Mouse (Mus musculus) mouse trophoblast stem cell (cell line): ENCODE measurements around the gene Scp2.
"Not testable (repeated sequence)": the region's sequence is repeated elsewhere in the genome, so short reads cannot be mapped to it uniquely, and the experiment has no call there.

Source experiments
- in situ Hi-C, 2 experiments: fragments of 300-500 bp; cut with MseI, MboI; formaldehyde crosslinking; loops; 2 replicates in 1 of 2; 3 replicates in 1 of 2; pipeline ENCODE4 v1.15.1; 2025

The Scp2 gene

GRCm38 (mm10) chr4:108096345-108096744 lies 48.5 kb downstream of the Scp2 start, which contains the start of gene Podn:
Gene Podn, minus strand, starts transcription at chr4:108096445.
- in situ Hi-C loops, result no loop called here

- in situ Hi-C loops, result no loop called here
These were observed 51.9 kb downstream of the Scp2 start for GRCm38 (mm10) chr4:108092741-108093397.

GRCm38 (mm10) chr4:108083993-108084392 lies 60.8 kb downstream of the Scp2 start:
- in situ Hi-C loops, result no loop called here

- in situ Hi-C loops, result no loop called here
These were observed 61.6 kb downstream of the Scp2 start for GRCm38 (mm10) chr4:108083032-108083735.

- in situ Hi-C loops, result no loop called here
These were observed 62.4 kb downstream of the Scp2 start for GRCm38 (mm10) chr4:108082401-108082806.

GRCm38 (mm10) chr4:108080876-108081275 lies 63.9 kb downstream of the Scp2 start:
- in situ Hi-C loops, result no loop called here

GRCm38 (mm10) chr4:108079762-108080161 lies 65.0 kb downstream of the Scp2 start:
- in situ Hi-C loops, result no loop called here

- in situ Hi-C loops, result not testable (repeated sequence)
These were observed 65.6 kb downstream of the Scp2 start for GRCm38 (mm10) chr4:108079191-108079590.

- in situ Hi-C loops, result no loop called here
These were observed 67.4 kb downstream of the Scp2 start for GRCm38 (mm10) chr4:108077224-108077955.

GRCm38 (mm10) chr4:108074204-108074823 lies 70.5 kb downstream of the Scp2 start:
- in situ Hi-C loops, result no loop called here

- in situ Hi-C loops, result no loop called here
These were observed 72.7 kb downstream of the Scp2 start for GRCm38 (mm10) chr4:108072086-108072485.

- in situ Hi-C loops, result no loop called here
These were observed 73.4 kb downstream of the Scp2 start for GRCm38 (mm10) chr4:108071235-108071901.

GRCm38 (mm10) chr4:108070723-108071122 lies 74.1 kb downstream of the Scp2 start:
- in situ Hi-C loops, result no loop called here

GRCm38 (mm10) chr4:108070286-108070685 lies 74.5 kb downstream of the Scp2 start:
- in situ Hi-C loops, result no loop called here

- in situ Hi-C loops, result no loop called here
These were observed 76.7 kb downstream of the Scp2 start for GRCm38 (mm10) chr4:108068081-108068480.

- in situ Hi-C loops, result no loop called here
These were observed 77.5 kb downstream of the Scp2 start for GRCm38 (mm10) chr4:108067261-108067660.

- in situ Hi-C loops, result no loop called here
These were observed 78.2 kb downstream of the Scp2 start for GRCm38 (mm10) chr4:108066569-108066968.

- in situ Hi-C loops, result no loop called here
These were observed 79.5 kb downstream of the Scp2 start for GRCm38 (mm10) chr4:108065176-108065844.

GRCm38 (mm10) chr4:108063616-108064015 lies 81.2 kb downstream of the Scp2 start:
- in situ Hi-C loops, result no loop called here

GRCm38 (mm10) chr4:108062524-108062923 lies 82.3 kb downstream of the Scp2 start:
- in situ Hi-C loops, result no loop called here

GRCm38 (mm10) chr4:108060774-108061173 lies 84.0 kb downstream of the Scp2 start:
- in situ Hi-C loops, result no loop called here
